Mouse (Mus musculus): ENCODE results near the gene Atpaf1. TPM values are rescaled to one million over a fixed set of nuclear protein-coding genes. Genes with fewer than 3 reads are reported as not detected.

Gene Atpaf1
- polyA plus RNA-seq (2016; fragmentation: Nextera tagmentation; extraction: Ambion mirVana), result 47.3 and 56.5 TPM in 2 replicates

DNA sequence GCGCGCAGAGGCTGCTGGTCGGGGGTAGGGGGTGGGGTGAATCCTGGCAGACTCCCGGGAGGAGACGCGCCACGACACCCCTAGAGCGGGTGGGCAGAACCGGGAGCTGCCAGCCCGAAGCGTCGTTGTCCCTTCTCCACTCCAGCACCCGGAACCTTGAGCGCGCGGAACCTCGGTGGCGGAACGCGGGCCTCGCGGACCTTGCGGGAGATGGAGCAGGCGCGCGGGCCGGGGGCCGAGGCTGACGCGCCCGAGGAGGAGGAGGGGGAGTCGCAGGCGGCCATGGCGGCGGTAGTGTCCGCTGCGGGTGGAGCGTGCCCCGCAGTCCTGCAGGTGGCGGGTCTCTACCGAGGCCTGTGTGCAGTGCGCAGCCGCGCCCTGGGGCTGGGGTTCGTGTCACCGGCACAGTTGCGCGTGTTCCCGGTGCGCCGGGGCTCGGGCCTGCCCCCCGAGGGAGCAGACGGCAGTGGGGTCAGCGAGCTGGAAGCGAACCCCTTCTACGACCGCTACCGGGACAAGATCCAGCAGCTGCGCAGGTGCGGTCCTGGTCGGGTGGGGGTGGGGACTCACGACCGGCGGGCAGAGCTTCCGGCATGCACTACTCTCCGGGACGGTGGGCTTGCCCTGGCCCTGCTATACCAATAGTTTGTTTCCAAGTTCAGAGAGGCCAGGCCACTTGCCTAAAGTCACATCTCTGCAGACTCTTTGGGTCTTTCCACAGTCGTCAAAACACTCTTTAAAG, at the start of gene Atpaf1:
Gene Atpaf1 (plus strand): TSS at position 44 of the 742 bp plus-strand sequence.
- Histone ChIP-seq H3K27ac (replicated peaks) (peak within 1 kb of the TSS; percentile 90), H3K9me3 (no peaks in the 10 kb centered on the region)

DNA sequence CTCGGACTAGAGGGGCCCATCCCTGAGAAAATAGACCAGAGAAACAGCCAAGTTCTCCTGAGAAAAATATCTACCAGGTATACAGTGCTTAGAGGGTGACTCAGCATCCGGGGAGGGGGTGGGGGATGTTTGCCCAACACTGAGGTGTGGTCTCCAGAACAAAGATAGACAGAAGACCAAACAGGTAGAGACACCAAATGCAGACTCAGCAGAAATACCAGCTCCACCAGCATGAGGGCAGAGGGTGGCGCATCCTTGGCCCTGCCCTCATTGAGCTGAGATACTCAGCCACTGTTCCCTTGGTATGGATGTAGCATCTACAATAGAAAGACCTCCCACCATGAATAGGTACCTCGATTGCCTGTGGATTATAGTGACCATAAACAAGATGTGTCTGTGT, 49.7 kb upstream of the Atpaf1 start:
- Histone ChIP-seq H3K27ac (replicated peaks) (no peak overlapping the region), H3K4me1 (peaks cover 19% of the 10 kb centered on the region), H3K9me3 (no peaks in the 10 kb centered on the region), H3K27me3 (replicated peaks; ENCODE audit: low read depth, poor library complexity, severe bottlenecking) (peaks cover 8% of the 10 kb centered on the region; the same call in 1 of the 2 replicates), H3K4me3 (no peak overlapping the region), H3K36me3 (replicated peaks) (peaks cover 1% of the 10 kb centered on the region)
- WGBS, result 69% methylated on average over 4 of the region's 4 CpGs
- no peak for DNase-seq (ENCODE audit: low spot score)

More for the DNA sequence above, at the start of gene Atpaf1:
- H3K4me3 ChIP-seq, result peak within 1 kb of the TSS; percentile 87
- H3K27me3 ChIP-seq (replicated peaks; ENCODE audit: low read depth, poor library complexity, severe bottlenecking), result peaks cover 5% of the 10 kb centered on the region; the same call in 1 of the 2 replicates
- peaks cover 14% of the 10 kb centered on the region for H3K4me1 ChIP-seq
- H3K36me3 ChIP-seq (replicated peaks), result peaks cover 13% of the 10 kb centered on the region
- under 1% methylated on average over 69 of the region's 69 CpGs for WGBS
- peak; percentile 84 for DNase-seq (ENCODE audit: low spot score)

DNA sequence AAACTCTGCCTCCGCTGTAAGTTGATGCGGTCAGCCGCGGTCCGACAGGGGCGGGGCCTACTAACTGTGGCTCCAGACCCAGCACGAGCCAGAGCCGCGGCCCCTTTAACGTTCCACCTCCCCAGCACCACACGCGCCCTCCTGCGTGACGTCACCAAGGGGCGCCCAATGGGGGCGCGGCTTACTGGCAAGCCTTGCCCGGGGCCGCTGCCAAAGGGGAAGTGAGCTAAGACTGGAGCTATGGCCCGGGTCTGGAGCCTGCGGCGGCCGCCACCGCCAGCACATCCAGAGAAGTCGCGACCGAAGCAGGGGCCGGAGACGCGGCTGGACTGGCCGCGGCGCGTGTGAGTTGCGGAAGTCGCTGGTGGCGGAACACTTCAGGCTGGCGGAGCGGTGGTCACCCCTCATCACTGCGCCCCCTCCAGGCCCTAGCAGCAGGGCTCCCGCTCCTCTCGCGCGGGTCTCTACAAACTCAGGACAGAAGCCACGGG, 47.0 kb upstream of the Atpaf1 start, which contains the start of gene Efcab14:
Gene Efcab14 (plus strand): TSS at position 194 of the 491 bp plus-strand sequence.
- Histone ChIP-seq H3K4me1 (peaks cover 20% of the 10 kb centered on the region), H3K27ac (replicated peaks) (peak within 1 kb of the TSS; percentile 91), H3K9me3 (no peaks in the 10 kb centered on the region), H3K27me3 (replicated peaks; ENCODE audit: low read depth, poor library complexity, severe bottlenecking) (peaks cover 8% of the 10 kb centered on the region; the same call in 1 of the 2 replicates), H3K4me3 (peak within 1 kb of the TSS; percentile 82), H3K36me3 (replicated peaks) (peaks cover 27% of the 10 kb centered on the region)
- DNase-seq (ENCODE audit: low spot score), result peak; percentile 100
- under 1% methylated on average over 45 of the region's 45 CpGs for WGBS

DNA sequence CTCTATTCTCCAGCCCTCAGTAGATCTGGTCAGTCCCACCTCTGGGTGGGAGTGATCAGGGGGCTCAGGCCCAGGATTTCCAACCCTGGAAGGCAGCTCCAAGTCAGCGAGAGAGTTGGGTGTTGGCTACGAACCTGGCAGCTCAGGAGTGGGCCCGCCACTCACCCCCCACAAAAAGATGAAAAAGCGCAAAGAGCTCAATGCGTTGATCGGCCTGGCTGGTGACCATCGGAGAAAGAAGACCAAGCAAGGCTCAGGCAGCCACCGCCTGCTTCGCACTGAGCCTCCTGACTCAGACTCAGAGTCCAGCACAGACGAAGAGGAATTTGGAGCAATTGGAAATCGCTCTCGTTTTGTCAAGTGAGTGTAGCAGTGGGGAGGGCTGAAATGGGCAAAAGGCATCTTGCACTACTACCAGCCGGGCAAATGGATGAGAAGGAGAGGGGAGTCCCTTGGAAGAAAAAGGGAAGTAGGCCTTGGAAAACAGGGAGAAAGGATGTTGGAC, 46.1 kb upstream of the Atpaf1 start:
- H3K4me1 ChIP-seq, result peaks cover 21% of the 10 kb centered on the region
- DNase-seq (ENCODE audit: low spot score), result no peak
- H3K9me3 ChIP-seq, result no peaks in the 10 kb centered on the region
- 47% methylated on average over 13 of the region's 13 CpGs for whole genome bisulfite sequencing
- H3K4me3 ChIP-seq, result peak overlapping the region; percentile 82
- H3K36me3 ChIP-seq (replicated peaks), result peaks cover 34% of the 10 kb centered on the region
- peaks cover 8% of the 10 kb centered on the region; the same call in 1 of the 2 replicates for H3K27me3 ChIP-seq (replicated peaks; ENCODE audit: low read depth, poor library complexity, severe bottlenecking)
- H3K27ac ChIP-seq (replicated peaks), result peak overlapping the region; percentile 91; the same call in 1 of the 2 replicates

DNA sequence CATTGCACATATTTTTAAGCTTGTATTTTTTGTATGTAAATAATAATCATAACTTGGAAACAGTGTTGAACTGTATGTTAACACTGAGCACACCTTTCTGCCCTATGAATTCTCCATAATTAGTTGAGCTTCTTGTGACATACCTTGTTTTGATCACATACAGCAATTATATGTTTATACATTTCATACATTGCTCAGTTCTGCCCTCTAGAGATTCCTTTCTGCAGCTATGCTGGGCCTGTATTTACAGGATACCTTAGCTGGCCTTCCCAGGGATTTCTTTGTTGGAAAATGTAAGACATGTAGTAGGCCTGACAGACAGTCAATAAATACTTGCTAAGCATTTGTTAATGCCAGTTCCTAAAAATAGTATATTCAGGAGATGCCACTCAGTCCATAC, 42.0 kb upstream of the Atpaf1 start:
- Histone ChIP-seq H3K27me3 (replicated peaks; ENCODE audit: low read depth, poor library complexity, severe bottlenecking) (no peaks in the 10 kb centered on the region), H3K4me3 (no peak overlapping the region), H3K9me3 (no peaks in the 10 kb centered on the region), H3K4me1 (peaks cover 29% of the 10 kb centered on the region), H3K36me3 (replicated peaks) (peaks cover 49% of the 10 kb centered on the region), H3K27ac (replicated peaks) (no peak overlapping the region)
- no peak for DNase-seq (ENCODE audit: low spot score)

DNA sequence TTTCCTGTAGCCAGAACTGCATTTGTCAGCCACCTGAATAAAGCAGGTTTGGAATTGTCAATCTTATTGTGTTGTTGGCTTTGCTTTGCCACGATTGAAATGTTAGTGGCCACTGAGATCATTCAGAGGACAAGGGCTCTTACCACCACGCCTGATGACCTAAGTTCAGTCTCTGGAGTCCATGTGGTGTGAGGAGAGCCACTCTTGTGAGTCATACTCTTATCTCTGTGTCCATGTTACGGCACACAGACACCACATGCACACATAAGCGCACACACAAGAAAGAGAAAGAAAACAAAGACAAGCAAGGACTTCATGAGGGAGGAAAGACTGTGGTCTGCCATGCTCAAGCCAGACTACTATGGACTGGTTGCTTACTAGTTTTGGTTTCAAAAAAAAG, 41.5 kb upstream of the Atpaf1 start:
- WGBS, result 85% methylated on average over 4 of the region's 4 CpGs
- Histone ChIP-seq H3K4me3 (no peak overlapping the region), H3K27ac (replicated peaks) (no peak overlapping the region), H3K36me3 (replicated peaks) (peaks cover 53% of the 10 kb centered on the region), H3K4me1 (peaks cover 28% of the 10 kb centered on the region), H3K27me3 (replicated peaks; ENCODE audit: low read depth, poor library complexity, severe bottlenecking) (no peaks in the 10 kb centered on the region), H3K9me3 (no peaks in the 10 kb centered on the region)
- no peak for DNase-seq (ENCODE audit: low spot score)

DNA sequence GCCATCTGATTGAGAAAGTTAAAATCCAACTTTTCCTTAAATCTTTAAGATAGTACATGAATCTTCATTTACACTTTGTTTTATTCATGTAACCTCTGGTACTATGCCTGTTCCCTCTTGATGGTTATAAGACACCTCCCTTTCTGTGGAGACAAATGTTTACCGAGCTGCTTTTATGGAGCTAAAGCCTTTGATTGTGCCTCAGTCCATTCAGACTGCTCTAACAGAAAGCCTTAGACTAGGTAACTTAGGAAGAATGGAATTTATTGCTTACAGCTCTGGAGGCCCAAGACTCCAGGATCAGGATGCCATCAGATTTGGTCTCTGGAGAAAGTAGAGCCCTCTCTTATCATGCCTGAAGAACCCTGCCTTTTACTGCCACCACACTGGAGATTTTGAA, 36.4 kb upstream of the Atpaf1 start:
- H3K27ac ChIP-seq (replicated peaks), result no peak overlapping the region
- no peaks in the 10 kb centered on the region for H3K9me3 ChIP-seq
- H3K4me3 ChIP-seq, result no peak overlapping the region
- no peak for DNase-seq (ENCODE audit: low spot score)
- H3K27me3 ChIP-seq (replicated peaks; ENCODE audit: low read depth, poor library complexity, severe bottlenecking), result no peaks in the 10 kb centered on the region
- H3K36me3 ChIP-seq (replicated peaks), result peaks cover 46% of the 10 kb centered on the region
- 84% methylated on average over 1 of the region's 1 CpGs for WGBS
- peaks cover 9% of the 10 kb centered on the region for H3K4me1 ChIP-seq

DNA sequence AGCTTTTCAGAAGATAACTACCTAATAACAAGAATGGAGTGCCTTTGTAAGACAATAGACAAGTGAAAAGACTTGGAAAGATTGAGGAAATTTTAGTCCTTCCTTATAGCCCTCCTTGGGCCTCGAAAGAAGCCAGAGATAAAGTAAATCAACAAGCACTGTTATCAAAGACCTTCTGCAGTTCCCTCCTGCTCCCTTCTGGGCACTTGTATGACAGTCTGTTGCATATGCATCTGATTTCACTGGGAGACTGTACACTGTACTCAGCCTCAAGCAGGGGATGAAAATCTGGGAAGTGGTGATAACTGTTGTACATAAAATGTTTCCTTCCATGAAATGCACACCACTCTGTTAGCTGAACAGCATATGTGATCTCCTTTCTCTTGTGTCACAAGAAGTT, 35.3 kb upstream of the Atpaf1 start:
- no peaks in the 10 kb centered on the region for H3K4me1 ChIP-seq
- no peaks in the 10 kb centered on the region for H3K27me3 ChIP-seq (replicated peaks; ENCODE audit: low read depth, poor library complexity, severe bottlenecking)
- H3K9me3 ChIP-seq, result no peaks in the 10 kb centered on the region
- H3K27ac ChIP-seq (replicated peaks), result no peak overlapping the region
- peaks cover 57% of the 10 kb centered on the region for H3K36me3 ChIP-seq (replicated peaks)
- WGBS, result 88% methylated on average over 1 of the region's 1 CpGs
- no peak overlapping the region for H3K4me3 ChIP-seq
- no peak for DNase-seq (ENCODE audit: low spot score)

DNA sequence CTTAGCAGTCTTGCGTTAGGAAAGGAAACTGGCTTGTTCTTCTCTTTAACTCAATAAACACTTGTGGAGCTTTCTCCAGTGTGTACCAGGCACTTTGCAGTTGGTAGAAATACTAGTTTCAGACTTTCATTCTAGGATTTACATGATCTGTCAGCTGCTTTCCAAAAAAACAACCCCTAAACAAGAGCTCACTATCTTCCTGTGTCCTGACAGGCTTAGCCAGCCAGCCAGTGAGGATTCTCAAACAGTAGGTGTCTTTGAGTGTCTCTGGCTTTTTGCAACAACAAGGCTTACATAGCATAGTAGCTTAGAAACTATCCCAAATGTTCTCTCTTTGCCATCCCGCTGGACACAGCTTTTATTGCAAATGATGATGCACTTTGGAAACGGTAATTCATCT, 30.5 kb upstream of the Atpaf1 start:
- H3K27me3 ChIP-seq (replicated peaks; ENCODE audit: low read depth, poor library complexity, severe bottlenecking), result no peaks in the 10 kb centered on the region
- H3K27ac ChIP-seq (replicated peaks), result no peak overlapping the region
- H3K9me3 ChIP-seq, result no peaks in the 10 kb centered on the region
- H3K4me3 ChIP-seq, result no peak overlapping the region
- H3K36me3 ChIP-seq (replicated peaks), result peaks cover 59% of the 10 kb centered on the region
- H3K4me1 ChIP-seq, result no peaks in the 10 kb centered on the region
- no peak for DNase-seq (ENCODE audit: low spot score)
- 93% methylated on average over 3 of the region's 3 CpGs for WGBS

DNA sequence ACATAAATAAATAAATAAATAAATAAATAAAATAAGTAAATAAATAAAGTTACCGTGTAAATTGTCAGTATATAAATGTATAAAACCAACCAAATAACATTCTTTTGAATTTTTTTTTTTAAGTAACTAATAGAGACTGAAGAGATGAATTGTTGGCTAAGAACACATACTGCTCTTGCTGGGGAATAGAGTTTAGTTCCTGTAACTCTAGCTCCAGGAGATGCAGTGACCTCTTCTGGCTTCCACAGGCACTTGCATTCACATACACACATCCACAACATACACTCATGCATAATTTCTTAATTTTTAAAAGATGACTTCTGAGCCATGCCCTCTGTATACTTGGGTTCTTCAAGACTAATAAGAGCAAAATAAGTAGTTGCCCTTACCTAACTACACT, 29.8 kb upstream of the Atpaf1 start:
- H3K36me3 ChIP-seq (replicated peaks), result peaks cover 59% of the 10 kb centered on the region

DNA sequence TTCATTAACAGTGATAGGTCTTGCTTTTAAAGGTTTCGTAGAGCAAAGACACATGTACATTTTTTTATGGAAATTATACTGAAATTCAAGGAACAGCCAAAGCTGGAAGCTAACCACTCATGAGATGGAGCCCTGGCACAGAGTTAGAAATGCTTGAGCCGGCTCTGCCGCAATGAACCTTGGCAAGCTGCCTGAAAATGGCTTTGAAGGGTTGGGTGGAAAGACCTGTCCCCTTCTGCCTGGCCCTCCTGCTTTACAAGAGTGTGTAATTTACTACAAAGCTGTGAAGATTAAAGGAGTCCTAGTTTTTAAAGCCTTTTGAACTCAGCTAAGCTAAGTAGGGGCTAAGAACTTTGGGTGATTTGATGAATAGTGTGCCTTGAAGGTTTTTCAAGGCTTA, 23.4 kb upstream of the Atpaf1 start:
- Histone ChIP-seq H3K4me3 (no peak overlapping the region), H3K9me3 (no peaks in the 10 kb centered on the region), H3K4me1 (no peaks in the 10 kb centered on the region), H3K27me3 (replicated peaks; ENCODE audit: low read depth, poor library complexity, severe bottlenecking) (no peaks in the 10 kb centered on the region), H3K27ac (replicated peaks) (no peak overlapping the region), H3K36me3 (replicated peaks) (peaks cover 86% of the 10 kb centered on the region)
- 85% methylated on average over 3 of the region's 3 CpGs for WGBS
- DNase-seq (ENCODE audit: low spot score), result no peak

More for the DNA sequence above, 29.8 kb upstream of the Atpaf1 start:
- Histone ChIP-seq H3K4me3 (no peak overlapping the region), H3K4me1 (no peaks in the 10 kb centered on the region), H3K9me3 (no peaks in the 10 kb centered on the region), H3K27me3 (replicated peaks; ENCODE audit: low read depth, poor library complexity, severe bottlenecking) (no peaks in the 10 kb centered on the region), H3K27ac (replicated peaks) (no peak overlapping the region)
- DNase-seq (ENCODE audit: low spot score), result no peak
- WGBS, result 92% methylated on average over 1 of the region's 1 CpGs

DNA sequence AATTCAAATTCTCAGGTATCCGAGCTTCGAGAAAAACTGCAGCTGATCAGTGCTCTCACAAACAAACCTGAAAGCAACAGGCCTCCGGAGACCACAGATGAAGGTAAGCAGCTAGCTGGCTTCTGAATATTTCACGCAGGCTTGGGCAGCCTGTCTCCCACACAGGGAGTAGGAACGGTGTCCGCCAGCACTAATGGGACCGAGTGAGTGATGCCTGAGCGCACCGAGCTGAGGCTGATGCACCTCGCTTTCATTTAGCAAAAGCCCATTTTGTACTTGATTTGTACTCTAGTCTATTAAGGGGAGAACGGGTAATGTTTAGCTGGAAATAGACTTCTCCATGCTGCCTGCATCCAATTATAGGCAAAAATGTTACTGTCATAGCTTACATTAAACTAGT, 20.0 kb upstream of the Atpaf1 start:
- no peaks in the 10 kb centered on the region for H3K9me3 ChIP-seq
- H3K4me3 ChIP-seq, result no peak overlapping the region
- no peak overlapping the region for H3K27ac ChIP-seq (replicated peaks)
- WGBS, result 94% methylated on average over 11 of the region's 11 CpGs
- H3K27me3 ChIP-seq (replicated peaks; ENCODE audit: low read depth, poor library complexity, severe bottlenecking), result no peaks in the 10 kb centered on the region
- peaks cover 93% of the 10 kb centered on the region for H3K36me3 ChIP-seq (replicated peaks)
- DNase-seq (ENCODE audit: low spot score), result no peak
- H3K4me1 ChIP-seq, result no peaks in the 10 kb centered on the region

Measured in embryonic facial prominence, embryonic 10.5 days (tissue).